Mouse (Mus musculus): ENCODE results near the gene Tmf1.

DNA sequence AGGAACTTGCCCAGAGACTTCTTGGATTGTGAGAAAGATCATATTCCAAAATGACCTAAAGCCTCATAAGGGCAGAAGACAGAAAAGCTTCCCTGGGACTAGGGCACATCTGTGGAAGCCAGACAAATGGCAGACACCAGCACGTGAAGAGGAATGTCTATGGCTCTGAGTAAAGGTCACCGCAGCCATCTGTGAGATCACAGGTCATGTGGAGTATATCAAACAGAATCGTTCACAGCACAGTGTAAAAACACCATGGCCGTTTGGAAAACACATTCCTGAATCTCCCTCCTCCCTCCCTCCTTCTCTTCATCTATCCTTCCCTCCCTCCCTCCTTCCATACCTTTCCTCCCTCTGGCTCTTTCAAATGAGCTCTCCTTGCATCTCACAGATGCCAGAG is 47.1 kb downstream of the Tmf1 start:
- TF ChIP-seq CTCF (IDR thresholded peaks at IDR 0.05; ENCODE audit: insufficient read depth, low read length) (no peak), POLR2A (IDR thresholded peaks at IDR 0.05; ENCODE audit: borderline replicate concordance, extremely low read depth, low read depth, low read length) (no peak)
